Mouse (Mus musculus) brain, embryonic 14.5 days (tissue): ENCODE results near the gene Asnsd1. TPM values are rescaled to one million over a fixed set of nuclear protein-coding genes. Genes with fewer than 3 reads are reported as not detected.
"Not testable (repeated sequence)": the region's sequence is repeated elsewhere in the genome, so short reads cannot be mapped to it uniquely, and the experiment has no call there.

Experiments used
- DNase-seq: peaks from one replicate; pipeline ENCODE4 v3.0.0-alpha.2; 2011; ENCODE audit warnings: low read depth
- CTCF ChIP-seq: fragments of 200-500 bp; IDR thresholded peaks from 2 replicates; pipeline ENCODE4 v1.5.1; 2012; ENCODE audit warnings: inconsistent platforms, mild to moderate bottlenecking, moderate library complexity, borderline replicate concordance; ENCODE audit not compliant: insufficient read depth, insufficient read length; ENCODE audit errors: extremely low read depth
- POLR2A ChIP-seq: fragments of 200-500 bp; IDR thresholded peaks from 2 replicates; pipeline ENCODE4 v1.6.1; 2012; ENCODE audit warnings: mild to moderate bottlenecking, inconsistent platforms, borderline replicate concordance; ENCODE audit not compliant: poor library complexity, insufficient read depth, insufficient read length, severe bottlenecking; ENCODE audit errors: extremely low read depth
- polyA plus RNA-seq: library from polyadenylated mRNA; depleted of rRNA; stranded (reverse); fragments of >200 nt; gene quantifications from 2 replicates; pipeline ENCODE4 v1.2.3, GENCODE M21; 2012; rRNA removed

The Asnsd1 gene
- 25.4 and 33.3 TPM in 2 replicates for polyA plus RNA-seq

DNA sequence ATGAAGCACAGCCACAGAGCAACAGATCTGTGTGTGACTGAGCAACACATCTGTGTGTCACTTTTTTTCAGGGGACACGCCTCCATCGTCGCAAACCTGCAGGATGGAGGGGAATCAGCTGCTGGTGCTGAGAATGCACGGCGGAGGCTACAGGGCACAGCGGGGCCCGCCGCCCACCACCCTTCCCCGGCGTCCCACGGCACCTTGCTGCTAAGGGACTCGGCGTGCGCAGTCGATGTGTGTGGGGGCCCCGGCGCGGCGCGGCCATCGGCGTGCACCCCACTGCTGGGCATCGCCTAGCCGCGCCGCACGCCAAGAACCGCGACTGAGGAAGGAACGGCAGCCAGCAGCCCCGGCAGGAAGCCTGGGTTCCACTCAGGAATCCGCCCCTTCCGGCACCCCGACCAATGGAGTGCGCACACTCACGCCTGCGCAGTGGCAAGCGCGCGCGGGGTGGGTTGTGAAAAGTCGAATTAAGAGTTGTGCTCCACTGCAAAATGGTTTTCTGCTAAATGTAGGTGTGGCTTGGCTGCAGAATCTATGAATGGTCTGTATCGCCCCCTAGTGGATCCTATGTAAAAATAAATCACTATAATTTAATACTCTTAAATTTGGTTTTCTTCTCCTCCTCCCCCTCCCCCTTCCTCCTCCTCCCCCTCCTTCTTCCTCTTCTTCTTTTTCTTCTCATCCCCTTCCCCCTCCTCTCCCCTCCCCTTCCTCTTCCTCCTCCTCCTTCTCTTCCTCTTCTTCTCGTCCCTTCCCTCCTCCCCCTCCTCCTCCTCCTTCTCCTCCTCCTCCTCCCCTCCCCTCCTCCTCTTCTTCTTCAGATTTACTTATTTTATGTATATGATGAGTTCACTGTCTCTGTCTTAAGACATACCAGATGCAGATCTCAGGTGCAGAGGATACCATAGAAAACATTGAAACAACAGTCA is at the start of gene Asnsd1, which contains the start of the genes Asdurf and Gm28551:
TSS of gene Asnsd1 (minus strand) at position 426 of the 935 bp plus-strand sequence.
TSS of gene Asdurf (minus strand) at position 293 of the 935 bp plus-strand sequence.
TSS of gene Gm28551 (minus strand) at position 341 of the 935 bp plus-strand sequence.
- DNase-seq, result peak; percentile 99
- TF ChIP-seq CTCF (peak; percentile 32; the same call in 1 of the 2 replicates), POLR2A (peak; percentile 88)

DNA sequence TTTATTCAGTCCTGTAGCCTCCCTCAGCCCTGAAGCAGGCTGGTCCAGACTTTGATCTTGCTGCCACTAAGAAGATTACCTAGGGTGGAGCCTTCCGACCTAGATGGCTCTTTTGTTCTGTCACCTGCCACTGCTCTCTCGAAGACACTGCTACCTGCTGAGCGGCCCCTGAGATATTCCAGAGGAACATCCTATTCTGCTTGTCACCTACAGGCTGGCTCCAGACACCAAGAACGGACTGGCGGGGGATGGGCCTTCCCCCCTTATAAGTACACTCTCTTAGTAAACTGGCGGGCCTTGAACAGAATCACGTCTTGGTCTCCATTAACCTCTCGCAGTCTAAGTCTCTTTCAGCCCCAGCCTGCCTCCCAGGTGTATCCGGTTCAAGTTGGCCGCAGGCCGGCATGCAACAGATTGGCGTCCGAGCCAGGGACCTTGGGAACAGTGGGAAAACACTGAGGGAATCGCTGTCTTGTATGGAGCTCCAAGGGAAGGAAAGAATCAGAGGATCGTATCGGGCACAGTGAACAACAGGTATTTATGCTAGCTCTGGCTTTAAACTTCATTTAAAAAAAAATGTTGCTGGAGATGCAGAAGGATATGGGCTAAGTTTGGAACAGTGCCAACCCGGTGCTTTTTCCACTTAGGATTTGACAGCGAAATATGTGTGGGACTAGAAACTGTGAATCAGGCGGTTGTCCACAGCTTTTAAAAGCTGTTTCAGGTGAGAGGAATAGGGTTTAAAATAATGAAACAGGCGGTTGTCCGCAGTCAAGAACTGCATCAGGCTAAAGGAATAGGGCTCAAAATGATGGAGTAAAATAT is 41.6 kb upstream of the Asnsd1 start:
- DNase-seq, result peak; percentile 16

DNA sequence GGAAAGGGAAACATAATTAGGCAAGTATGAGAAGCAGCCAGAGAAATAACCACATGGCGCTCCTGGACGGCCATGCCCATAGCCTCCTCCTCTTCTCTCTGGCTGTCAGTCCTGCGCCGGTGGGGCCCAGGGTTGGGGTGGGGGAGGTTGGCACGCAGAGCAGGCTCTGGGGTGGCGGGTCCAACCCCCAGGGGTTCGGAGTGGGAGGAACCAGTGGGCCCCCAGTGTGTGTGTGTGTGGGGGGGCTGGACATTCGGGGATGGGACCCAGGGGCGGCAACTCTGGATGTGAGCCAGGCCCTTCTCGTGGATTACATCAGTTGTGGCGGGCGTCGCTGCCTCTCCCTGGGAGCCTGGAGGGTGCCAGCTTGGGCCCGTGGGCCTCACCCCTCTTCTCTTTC is 36.2 kb upstream of the Asnsd1 start:
- no peak for DNase-seq
- TF ChIP-seq POLR2A (no peak), CTCF (no peak)

DNA sequence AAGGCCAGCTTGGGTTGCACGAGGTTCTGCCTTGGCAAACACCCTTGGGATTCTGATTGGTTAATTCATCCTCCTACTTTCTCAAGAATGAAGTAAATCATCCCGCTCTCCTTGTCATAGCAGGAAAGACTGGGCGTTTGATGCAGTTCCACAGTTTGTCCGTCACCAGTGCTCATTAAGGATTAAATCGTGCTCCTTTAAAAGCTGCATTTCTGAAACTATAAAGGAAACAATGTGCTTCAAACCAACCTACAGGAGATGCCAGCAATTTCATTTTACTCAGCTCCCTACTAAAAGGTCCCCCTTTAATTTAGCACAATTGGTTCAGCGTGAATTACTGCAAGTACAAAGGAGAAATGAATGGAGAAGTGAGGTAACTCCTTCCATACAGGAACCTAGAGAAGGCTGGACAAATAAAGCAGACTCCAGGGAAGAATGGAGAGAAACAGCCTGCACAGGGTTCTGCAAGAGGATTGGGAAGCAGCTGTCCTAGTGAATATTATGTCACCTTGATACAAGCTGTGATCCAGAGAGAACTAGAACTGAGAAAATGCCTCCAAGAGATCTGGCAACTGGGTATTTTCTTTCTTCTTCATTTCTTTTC is 31.6 kb upstream of the Asnsd1 start:
- DNase-seq, result peak; percentile 66
- TF ChIP-seq POLR2A (no peak), CTCF (no peak)

DNA sequence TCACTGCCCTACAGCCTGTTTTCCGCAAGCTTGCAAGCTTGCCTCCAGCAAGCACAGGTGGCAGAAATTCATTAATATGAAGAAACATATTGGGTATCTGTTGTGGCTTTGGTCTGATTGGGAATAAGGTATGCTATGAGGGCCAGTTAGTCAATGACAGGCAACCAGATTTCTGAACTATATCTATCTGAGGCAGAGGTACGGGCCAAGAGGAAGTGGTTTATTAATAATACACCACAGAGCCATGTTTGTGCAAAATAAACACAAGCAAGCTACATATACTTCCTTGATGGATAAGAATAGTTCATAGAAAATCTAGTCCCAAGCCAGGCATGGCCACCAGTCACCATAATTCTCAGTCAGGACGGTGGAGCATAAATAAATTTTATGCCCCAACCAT is 25.2 kb upstream of the Asnsd1 start:
- no peak for TF ChIP-seq POLR2A
- no peak for TF ChIP-seq CTCF

DNA sequence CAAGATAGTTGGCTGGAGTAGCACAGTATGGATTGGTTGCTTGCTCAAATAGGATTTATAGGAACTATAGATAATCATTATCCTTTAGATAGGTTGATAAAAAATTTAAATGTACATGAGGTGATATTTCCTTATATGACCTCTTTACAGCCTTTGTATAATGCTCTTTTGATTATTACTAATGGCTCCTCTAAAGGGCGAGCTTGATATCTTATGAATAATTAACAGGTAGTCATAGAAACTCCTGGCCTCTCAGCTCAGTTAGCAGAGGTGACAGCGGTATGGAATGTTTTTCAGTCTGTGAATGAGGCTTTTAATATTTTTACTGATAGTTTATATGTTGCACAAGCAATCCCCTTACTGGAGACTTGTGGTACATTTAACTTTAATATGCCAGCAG is 23.4 kb upstream of the Asnsd1 start:
- not testable (repeated sequence) for DNase-seq

More for the DNA sequence above, 25.2 kb upstream of the Asnsd1 start:
- no peak for DNase-seq

DNA sequence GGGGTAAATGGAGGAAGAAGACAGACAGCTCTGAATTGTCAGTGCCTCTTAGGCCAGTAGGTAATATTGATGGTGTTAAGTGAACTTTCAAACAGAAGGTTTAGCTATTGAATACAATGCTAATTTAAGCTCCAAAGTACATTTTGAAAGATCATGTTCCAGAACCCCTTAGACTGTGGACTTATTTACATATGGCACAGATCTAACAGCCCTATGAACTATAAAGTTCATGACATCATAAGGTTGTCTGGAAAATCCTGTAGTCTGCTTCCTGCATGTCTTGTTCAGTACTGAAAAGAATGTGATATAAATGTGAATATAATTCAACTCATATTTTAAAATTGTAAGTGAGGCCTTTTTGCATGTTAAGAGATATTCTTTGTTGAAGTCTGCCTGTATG is 6.4 kb upstream of the Asnsd1 start:
- no peak for DNase-seq
- TF ChIP-seq POLR2A, result no peak
- no peak for TF ChIP-seq CTCF

DNA sequence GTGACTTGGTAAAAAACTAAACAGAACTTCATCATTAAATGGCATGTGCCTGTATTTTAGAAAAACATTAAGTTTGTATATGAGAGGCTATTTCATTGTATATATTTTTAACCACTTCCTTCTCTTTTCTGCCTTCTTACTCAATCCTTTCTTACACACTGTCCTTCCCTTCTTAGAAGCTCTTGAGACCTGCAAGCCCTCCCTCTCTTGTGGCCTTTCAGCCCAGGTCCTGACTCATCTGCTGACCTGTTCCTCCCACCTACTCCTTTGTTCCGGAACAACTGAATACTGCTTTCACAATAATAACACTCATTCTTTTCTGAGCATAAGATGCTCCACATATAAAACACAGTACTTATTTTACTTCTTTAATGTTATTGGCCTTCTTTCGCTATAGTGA is 11.5 kb downstream of the Asnsd1 start:
- DNase-seq, result no peak
- TF ChIP-seq POLR2A (no peak), CTCF (no peak)

DNA sequence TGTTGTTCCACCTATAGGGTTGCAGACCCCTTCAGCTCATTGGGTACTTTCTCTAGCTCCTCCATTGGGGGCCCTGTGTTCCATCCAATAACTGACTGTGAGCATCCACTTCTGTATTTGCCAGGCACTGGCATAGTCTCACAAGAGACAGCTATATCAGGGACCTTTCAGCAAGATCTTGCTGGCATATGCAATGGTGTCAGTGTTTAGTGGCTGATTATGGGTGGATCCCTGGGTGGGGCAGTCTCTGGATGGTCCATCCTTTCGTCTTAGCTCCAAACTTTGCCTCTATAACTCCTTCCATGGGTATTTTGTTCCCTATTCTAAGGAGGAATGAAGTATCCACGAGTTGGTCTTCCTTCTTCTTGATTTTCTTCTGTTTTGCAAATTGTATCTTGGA is 15.1 kb downstream of the Asnsd1 start:
- DNase-seq, result not testable (repeated sequence)

DNA sequence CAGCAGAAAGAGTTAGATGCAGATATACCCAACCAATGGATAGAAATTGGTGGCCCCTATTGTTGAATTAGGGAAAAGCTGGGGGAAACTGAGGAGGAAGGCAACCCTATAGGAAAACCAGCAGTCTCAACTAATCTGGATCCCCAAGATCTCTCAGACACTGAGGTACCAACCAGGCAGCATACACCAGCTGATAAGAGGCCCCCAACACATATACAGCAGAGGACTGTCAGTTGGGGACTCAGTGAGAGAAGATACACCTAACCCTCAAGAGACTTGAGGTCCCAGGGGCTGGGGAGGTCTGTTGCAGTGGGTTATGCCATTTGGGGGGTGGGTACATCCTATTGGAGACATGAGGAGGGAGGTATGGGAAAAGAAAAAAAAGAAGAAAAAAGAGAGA is 17.1 kb downstream of the Asnsd1 start:
- TF ChIP-seq CTCF, result no peak
- no peak for TF ChIP-seq POLR2A

DNA sequence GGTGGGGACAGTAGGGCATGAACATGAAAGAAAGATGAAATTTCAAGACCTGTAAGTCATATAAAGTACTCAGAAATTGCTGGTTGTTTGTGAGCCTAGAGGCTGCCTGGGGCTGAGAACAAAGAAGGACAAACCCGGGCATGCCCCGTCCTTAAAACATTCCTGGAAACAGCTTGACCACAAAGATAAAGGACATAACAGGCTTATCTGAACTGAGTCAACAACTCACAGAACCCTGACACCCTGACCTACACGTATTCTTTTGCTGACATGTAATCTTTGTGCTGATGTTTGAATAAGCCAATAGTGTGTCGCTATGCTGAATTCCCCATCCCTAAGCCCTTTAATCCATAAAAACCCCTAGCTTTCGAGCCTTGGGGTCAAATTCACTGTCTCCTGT is 19.0 kb downstream of the Asnsd1 start:
- not testable (repeated sequence) for DNase-seq

More for the DNA sequence above, 17.1 kb downstream of the Asnsd1 start:
- DNase-seq, result no peak
